Mouse (Mus musculus): Measurements from ENCODE around the gene Mrpl52.

- TF ChIP-seq CTCF (IDR thresholded peaks at IDR 0.05) (no peak), POLR2A (IDR thresholded peaks at IDR 0.05; ENCODE audit: insufficient read depth, low read depth, low read length) (no peak), EP300 (IDR thresholded peaks at IDR 0.05; ENCODE audit: insufficient read depth, low read depth, low read length) (no peak)
Measured at GRCm38 (mm10) chr14:54457907-54458569, 31.3 kb downstream of the Mrpl52 start.

Measured in heart, adult 2 months (tissue).